Mouse (Mus musculus) heart, adult 8-10 months (tissue): Measurements from ENCODE around the gene Il25. TPM values are rescaled to one million over a fixed set of nuclear protein-coding genes. Genes with fewer than 3 reads are reported as not detected.
"Not testable (repeated sequence)": the region's sequence is repeated elsewhere in the genome, so short reads cannot be mapped to it uniquely, and the experiment has no call there.

Source experiments
- DNase-seq: peaks from one replicate; pipeline ENCODE4 v3.0.0; 2022; ENCODE audit warnings: low spot score
- total RNA-seq, 4 experiments: library from RNA; stranded (reverse); gene quantifications; 2 replicates each; pipeline ENCODE4 v1.2.4; 2022

The Il25 gene
- total RNA-seq, 4 experiments from 2014 or later, result not detected

DNA sequence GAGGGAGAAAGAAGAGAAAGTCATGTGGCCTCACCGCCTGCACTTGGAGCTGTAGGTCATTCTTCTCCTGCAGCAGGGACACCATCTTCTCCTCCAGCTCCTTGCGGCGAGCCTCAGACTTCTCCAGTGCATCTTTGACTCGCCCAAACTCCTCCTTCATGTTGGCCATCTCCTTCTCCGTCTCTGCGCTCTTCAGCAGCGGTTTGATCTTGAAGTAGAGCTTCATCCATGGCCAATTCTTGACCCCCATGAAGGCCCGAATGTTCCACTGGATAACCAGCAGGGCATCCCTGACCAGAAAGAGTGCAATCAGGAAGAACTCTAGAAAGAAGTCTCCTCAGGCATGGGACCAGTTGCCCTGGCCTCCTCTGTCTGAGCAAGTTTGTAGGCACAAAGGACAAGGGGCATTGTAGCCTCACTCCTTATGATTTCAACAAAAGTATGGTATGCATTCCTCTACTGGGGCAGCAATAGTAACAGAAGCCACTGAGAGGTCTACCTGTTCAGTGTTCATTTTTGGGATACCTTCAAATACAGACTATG lies 21.2 kb downstream of the Il25 start:
- DNase-seq, result no peak

DNA sequence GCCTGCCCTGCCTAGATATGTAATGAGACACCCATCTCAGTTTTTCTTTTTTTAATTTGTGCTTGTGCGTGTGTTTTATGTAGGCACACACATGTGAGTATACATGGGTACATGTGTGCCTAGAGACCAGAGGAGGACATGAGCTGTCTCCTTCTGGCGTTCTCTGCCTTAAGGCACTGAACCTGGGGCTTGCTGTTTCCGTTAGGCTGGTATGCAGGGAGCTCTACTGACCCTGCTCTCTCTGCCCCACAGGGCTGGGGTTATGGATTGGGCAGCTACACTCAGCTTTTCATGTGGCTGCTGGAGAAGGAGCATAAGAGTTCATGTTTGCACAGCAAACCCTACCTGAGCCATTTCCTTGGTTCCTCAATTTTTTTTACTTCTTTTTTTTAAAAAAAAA lies 22.0 kb downstream of the Il25 start:
- DNase-seq, result no peak

DNA sequence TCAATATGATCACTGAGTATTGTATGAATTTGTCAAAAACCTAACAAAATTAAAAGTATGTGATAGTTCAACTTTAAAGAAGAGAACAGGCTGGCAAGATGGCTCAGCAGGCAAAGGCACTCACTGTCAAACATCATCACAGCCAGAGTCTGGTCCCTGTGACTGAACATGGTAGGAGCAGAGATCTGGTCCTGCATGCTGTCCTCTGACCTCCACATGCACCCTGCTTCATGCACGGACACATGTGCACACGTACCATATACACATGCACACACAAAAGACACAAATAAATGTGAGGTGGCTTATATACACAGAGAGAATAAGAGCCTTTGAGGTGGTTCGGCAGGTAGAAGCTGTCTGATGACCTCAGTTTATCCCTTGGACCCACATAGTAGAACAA lies 23.0 kb downstream of the Il25 start:
- no peak for DNase-seq

DNA sequence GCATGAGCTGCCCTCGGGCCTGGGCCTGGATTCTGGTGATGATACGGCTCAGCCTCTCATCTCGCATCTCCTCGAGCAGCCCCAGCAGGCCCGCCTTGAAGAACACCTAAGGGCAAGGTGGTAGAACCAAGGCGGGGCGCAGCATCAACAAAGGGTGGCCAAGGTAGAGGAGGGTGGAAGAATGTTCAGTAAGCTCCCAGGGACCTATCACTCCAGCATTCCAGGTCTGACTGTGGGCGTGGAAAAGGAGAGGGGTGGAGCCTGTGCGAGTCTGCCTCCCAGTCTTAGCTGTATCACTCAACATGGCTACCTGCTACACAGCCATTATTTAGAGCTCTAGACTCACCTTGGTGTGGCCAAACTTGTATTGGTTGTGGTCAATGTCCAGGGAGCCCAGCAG lies 24.0 kb downstream of the Il25 start:
- no peak for DNase-seq

DNA sequence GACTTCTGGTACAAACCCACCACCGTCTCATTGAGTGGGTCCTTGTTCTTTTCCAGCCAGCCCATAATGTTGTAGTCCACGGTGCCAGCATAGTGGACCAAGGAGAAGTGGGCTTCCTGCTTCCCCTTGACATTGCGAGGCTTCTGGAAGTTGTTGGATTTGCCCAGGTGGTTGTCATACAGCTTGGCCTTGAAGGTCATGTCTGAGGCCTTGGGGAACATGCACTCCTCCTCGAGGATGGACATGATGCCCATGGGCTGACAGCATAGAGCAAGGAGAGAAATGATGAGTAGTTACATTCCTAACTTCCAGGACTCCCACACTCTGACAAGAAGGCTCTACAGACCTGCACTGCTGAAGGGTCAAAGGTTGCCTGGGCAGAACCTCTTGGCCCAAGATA lies 26.0 kb downstream of the Il25 start:
- no peak for DNase-seq

DNA sequence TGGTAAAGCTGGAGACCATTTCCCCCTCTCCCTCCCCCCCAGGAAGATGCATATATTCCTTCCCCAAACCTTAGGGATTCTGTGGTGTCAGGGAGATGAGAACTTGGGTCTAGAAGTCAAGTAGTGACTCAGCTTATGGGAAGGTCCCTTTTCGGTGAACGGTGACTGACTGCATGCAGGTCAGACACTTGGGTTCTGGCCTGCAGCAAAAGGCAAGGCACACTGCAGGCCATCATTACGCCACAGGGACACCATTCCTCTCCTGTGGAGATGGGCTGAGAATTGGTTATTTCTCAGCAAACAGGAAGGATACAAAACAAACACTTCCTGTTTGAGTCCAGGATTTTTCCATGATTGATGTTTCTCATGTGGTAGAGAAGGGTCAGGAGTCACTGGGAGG lies 26.7 kb downstream of the Il25 start:
- DNase-seq, result no peak

DNA sequence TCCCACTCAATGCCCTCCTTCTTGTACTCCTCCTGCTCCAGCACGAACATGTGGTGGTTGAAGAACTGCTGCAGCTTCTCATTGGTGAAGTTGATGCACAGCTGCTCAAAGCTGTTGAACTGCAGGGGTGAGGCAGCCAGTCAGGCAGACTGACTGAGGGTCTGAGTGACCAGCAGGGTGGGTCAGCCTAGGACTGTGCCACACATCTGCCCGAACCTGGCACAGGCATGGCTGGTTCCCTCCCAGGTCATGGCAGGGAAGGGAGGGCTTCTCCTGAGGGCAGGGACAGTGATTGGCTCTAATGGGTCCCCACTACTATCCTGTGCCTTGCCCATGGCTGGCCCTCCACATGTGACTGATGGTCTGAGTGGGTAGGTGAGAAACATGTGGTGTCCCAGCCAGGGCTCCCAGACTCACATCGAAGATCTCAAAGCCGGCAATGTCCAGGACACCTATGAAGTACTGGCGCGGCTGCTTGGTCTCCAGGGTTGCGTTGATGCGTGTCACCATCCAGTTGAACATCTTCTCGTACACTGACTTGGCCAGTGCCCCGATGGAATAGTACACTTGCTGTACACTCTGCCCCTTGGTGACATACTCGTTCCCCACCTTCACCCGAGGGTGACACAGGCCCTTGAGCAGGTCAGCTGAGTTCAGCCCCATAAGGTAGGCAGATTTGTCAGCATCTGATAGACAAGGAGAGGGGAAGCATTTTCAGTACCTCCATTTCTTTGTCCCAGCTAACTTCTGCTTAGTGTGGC lies 27.5 kb downstream of the Il25 start:
- not testable (repeated sequence) for DNase-seq

DNA sequence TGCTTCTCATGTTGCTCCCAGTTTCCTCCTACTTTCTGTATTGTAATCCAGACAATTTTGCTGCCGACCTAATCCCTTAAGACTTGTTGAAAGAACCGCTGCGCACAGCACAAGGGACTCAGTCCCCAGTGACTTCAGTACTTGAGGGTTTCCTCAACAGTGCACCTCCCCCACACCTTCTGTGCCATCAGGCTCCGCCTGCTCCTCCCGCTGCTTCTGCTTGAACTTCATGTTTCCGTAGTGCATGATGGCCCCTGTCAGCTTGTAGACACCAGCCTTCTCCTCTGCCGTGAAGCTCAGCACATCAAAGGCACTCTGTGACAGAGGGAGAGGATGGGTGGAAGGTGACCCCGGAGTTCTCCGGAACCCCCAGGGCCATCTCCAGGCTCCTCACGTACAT lies 28.3 kb downstream of the Il25 start:
- DNase-seq, result no peak

DNA sequence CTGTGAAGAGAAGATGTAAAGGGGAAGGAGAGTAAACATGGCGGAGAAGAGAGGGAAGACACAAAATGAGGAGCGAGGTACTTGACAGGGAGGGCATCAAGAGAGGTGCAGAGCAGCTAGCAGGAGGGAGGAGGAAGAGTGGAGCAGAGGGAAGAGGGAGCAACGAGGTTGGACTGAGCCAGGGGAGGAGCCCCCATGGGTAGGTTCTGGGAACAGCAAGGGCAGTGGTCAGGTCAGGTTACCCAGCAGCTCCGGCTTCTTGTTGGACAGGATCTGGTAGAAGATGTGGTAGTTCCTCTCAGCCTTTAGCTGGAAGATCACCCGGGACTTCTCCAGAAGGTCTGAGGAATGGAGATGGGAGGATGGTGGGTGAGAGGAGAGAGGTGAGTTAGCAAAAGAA lies 29.0 kb downstream of the Il25 start:
- DNase-seq, result no peak

DNA sequence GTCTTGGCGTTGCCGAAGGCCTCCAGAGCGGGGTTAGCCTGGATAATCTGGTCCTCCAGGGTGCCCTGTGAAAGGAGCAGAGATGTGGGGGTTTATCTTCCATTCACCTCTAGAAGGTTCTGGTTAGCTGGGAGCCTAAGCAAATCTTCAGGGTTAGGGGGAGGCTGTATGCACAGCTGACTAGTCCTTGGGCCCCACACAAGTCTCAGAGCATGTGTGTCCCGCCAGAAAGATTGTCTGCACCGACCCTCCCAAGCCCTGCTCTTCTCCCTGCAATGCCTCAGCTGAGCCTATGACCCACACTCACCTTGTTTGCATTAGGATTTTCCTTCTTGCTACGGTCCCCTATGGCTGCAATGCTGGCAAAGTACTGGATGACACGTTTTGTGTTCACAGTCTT lies 30.2 kb downstream of the Il25 start:
- DNase-seq, result no peak

DNA sequence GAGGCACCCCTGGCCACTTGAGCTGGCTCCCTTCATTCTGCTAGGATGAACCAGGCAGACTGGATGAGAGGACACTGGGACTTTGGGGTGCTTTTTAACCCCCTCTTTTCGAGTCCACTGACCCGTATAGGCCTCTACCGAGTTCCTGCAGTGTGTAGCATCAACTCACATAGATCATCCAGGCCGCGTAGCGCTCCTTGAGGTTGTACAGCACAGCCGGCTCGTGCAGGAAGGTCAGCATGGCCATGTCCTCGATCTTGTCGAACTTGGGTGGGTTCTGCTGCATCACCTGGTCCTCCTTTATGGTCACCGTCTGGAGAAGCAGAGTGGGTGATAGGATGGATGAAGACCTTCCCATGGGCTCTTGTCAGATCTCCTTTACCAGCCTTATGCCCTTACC lies 31.2 kb downstream of the Il25 start:
- no peak for DNase-seq

DNA sequence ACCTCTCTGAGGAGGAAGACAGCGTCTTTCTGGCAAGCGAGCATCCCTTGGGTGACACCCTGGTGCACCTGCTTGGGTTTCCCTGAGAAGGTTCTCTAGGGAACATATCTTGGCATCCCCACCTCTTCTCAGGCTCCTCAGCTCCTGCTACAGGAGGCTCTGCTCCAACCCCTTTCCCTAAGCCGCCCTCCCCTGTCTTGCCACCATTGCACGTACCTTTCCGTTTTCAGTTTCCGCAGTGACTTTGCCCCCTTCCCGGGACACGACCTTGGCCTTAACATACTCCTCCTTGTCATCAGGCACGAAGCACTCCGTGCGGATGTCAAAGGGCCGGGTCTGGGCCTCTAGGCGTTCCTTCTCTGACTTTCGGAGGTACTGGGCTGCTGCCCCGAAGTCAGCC lies 32.5 kb downstream of the Il25 start:
- no peak for DNase-seq

DNA sequence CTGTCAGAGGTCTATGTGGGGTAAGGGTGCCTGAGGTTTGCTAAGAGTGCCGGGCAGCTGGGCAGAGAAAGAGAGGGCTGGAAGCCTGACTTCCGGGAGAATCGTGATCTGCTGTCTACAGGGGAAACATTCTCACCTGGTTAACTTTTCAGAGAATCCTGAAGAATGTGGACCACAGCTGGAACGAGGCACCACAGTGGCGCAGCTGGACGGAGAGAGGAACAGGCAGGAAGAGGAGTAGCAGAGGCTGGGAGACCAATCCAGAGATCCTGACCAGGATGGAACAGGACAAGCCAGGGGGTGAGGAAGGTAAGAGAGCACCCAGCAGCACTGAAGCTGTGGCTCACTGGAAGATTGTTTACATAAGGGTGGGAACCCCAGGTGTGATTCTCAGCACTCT lies 33.1 kb downstream of the Il25 start:
- no peak for DNase-seq

DNA sequence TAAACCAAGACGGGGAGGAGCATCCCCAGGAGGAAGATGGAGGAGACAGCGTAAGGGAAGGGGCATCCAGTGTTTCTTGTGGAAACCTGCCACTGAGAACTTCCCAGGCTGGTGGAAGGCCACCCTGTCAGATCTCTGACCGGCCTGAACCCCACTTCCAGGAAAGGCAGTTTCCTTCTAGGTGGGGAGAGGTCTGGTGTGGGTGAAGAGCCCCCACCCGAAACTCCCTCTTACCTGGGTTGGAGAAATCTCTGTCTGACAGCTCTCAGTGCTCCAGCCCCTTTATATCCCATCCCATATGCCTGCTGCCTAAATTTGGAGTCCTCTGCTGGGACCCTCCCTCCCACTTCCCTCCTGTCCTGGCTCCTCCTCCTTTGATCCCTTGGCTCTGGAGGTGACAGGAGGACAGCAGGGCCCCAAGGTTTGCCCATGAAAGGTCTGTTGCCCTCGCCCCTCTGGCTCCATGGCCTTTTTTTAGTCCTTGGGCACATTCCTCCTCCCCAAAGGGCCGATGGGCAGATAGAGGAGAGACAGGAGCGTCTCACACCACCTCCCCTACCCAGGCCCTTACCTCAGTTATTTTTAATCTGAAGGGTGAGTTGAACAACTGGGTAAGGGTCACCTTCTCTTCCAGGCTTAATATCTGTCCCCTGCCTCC lies 34.0 kb downstream of the Il25 start, which contains the start of gene Myh6:
Myh6 (minus strand) TSS at position 608 of the 658 bp plus-strand sequence.
- DNase-seq, result peak; percentile 67

DNA sequence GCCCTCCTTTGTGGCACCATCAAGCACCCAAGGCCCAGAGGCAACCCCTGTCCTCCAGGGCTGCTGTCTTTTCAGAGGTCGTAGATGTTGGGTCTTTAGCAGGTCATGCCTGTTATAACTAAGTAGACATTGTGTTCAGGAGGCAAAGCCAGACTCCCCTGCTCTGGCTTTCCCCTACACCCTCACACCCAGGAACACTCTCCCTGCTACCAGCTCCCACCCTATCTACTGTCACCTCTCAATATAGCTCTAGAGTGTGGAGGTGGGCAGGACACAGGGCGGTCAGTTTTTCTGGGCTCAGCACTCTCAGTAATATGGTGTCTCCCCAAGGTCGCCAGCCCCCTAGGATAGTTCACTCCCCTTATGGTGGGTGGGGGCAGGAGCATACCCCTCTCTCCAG lies 35.4 kb downstream of the Il25 start:
- DNase-seq, result peak; percentile 52

DNA sequence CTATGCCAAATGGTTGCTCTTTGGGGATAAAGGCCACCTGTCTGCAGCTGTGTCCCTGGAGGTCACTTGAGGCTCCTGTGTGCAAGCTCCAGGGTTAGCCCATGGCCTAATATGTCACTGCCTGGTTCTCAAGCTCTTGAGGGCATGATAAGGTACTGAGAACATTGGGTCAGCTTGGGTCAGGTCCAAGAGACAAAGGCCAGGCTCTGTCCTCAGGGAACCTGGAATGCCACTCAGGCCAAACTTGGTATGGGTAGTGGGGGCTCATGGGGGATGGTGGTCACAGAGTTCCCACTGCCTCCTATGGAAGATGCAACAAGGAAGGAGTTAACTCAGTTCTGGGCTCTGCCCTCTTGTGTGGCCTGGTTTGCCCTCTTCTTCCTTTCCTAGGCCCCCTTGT lies 35.8 kb downstream of the Il25 start:
- peak; percentile 78 for DNase-seq

DNA sequence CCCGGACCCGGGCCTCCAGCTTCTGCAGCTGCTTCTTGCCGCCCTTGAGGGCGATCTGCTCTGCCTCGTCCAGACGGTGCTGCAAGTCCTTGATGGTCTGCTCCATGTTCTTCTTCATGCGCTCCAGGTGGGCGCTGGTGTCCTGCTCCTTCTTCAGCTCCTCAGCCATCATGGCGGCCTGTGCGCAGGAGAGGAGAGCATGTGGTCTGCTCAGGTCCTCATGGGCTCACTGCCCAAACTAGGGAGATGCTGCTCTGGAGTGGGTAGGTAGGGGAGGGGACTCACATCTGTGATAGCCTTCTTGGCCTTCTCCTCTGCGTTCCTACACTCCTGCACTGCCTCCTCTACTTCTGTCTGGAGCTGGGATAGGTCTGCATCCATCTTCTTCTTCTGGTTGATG lies 40.3 kb downstream of the Il25 start:
- DNase-seq, result not testable (repeated sequence)

DNA sequence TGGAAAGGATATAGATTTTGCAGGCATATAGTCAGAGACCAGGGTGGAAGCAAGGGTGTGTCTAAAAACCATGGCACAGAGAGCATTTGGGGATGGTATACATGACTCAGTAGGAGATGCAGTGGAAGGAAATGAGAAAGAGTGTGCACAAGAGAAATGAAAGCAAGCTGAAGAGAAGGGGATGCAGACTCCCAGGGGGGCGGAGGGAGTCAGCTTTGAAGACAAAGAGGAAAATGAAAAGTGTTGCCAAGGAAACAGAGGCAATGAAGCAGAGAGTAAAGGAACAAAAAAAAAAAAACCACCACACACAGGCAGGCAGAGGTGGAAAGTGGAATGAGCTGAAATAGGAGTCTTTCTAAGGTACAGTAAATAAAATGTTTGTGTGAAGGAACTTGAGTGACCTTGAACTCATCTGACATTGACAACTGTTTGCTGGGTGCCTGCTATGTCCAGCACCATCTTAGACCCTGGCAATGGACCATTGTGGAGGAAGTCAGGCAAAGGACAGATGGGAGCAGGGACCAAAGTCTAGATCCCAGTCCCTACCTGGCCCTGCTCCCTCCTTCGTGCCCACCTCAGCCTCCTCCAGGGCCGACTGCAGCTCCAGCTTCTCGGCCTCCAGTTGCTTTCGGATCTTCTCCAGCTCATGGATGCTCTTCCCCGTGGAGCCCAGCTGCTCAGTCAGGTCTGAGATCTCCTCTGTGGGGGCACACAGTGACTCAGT lies 41.7 kb downstream of the Il25 start:
- DNase-seq, result no peak

DNA sequence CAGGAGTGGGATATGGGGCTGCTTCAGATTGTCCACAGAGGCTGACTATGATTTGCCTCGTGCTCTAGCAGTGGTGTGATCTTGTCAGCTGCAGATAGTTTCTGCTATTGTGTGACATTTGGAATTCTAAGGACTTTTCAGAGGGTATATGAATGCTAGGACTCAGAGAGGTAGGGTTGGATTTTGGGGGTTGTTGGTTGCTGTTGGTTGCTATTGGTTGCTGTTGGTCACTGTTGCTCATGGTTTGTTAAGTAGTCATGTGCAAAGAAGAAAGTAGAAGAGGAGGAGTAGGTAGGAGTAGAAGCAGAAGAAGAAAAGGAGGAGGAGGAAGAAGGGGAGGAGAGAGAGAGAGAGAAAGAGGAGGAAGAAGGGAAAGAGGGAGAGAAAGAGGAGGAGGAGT lies 44.1 kb downstream of the Il25 start, which contains the start of gene Gm17428:
Gm17428 (plus strand) TSS at position 301 of the 400 bp plus-strand sequence.
- DNase-seq, result no peak

DNA sequence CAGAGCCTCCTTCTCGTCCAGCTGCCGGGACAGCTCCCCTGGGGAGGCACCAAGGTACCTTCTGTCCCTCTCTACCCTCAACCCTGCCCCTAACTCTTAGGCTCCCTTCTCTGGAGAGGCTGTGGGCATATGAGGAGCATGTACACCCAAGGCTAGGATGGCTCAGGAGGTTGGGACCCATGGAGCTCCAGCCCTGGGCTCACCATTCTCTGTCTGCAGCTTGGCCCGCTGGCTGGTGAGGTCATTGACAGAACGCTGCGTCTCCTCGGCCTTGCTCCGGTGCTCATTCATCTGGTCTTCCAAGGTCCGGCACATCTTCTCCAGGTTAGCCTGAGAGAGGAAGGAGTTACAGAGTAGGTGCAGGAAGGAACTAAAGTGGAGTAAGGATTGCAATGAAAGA lies 46.2 kb downstream of the Il25 start:
- DNase-seq, result no peak

DNA sequence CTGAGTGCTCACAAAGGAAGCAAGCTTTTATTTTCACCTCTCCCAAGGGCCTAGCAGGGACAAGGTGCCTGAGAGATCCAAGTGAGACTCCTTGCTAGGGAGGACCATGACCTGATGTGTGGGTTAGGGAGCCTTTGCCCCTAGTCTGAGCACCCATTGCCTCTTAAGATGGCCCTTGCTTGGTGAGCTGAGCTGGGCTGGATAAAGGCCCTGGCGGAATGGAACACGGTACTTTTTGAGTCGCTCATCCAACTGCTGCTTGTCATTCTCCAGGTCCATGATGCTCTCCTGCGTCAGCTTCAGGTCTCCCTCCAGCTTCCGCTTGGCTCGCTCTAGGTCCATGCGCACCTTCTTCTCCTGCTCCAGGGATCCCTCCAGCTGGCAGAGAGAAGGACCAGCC lies 49.4 kb downstream of the Il25 start:
- DNase-seq, result no peak
